Mouse (Mus musculus) bone marrow macrophage, adult 2 months (primary cell): ENCODE measurements around the gene Anxa5.

Source experiments
- CTCF ChIP-seq: IDR thresholded peaks from 2 replicates; pipeline ENCODE4 v1.5.1; 2012; ENCODE audit warnings: low read depth, mild to moderate bottlenecking, low read length, moderate library complexity
- POLR2A ChIP-seq: IDR thresholded peaks from 2 replicates; pipeline ENCODE4 v1.6.1; 2012; ENCODE audit warnings: mild to moderate bottlenecking, low read depth, low read length, borderline replicate concordance

DNA sequence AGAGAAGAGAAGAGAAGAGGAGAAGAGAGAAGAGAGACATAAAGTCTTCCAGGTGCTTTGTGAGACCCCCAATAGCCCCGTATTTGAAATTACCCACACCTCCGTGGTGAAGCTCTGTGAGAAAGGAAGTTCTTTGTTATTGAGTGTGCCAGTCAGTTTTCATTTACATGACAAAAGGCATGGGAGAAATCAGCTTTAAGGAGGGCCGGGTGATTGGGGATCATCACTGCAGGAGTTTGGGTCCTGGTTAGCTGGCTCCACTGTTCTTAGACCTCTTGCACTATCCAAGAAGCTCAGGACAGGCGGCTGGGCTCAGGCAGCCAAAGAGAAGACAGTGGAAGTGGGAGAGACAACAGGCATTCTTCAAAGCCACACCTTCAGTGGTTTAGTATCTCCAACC, 46.4 kb upstream of the Anxa5 start:
- TF ChIP-seq POLR2A (no peak), CTCF (no peak)
